Mouse (Mus musculus): ENCODE data around the gene AW549877. TPM values are rescaled to one million over a fixed set of nuclear protein-coding genes. Genes with fewer than 3 reads are reported as not detected.
A peak's percentile ranks its signal among the peaks of the same experiment; 100 is the strongest.

AW549877 gene
- polyA plus RNA-seq, 1 experiment from 2014 or later = 22.7 TPM

- Histone ChIP-seq H3K4me1 (ENCODE audit: control insufficient read depth, insufficient read depth, low read length) (no peaks in the 10 kb centered on the region), H3K4me3 (ENCODE audit: low read length) (no peak overlapping the region), H3K4me2 (ENCODE audit: low read depth, low read length) (no peak overlapping the region), H3K9ac (ENCODE audit: low read length) (no peak overlapping the region), H3K36me3 (ENCODE audit: control insufficient read depth, insufficient read depth) (peaks cover 11% of the 10 kb centered on the region; the same call in 1 of the 2 replicates), H3K27me3 (ENCODE audit: control insufficient read depth, insufficient read depth, low read length) (no peaks in the 10 kb centered on the region), H3K9me3 (replicated peaks; ENCODE audit: control insufficient read depth, low read length) (no peaks in the 10 kb centered on the region), H3K27ac (ENCODE audit: low read length) (no peak overlapping the region)
- WGBS = 80% methylated on average over 14 of the region's 14 CpGs
- no peak for ATAC-seq (replicated peaks; ENCODE audit: extremely low read depth, insufficient read depth, low FRiP score)
Observed at GRCm38 (mm10) chr15:3969743-3970142, 25.8 kb downstream of the AW549877 start.

DNA sequence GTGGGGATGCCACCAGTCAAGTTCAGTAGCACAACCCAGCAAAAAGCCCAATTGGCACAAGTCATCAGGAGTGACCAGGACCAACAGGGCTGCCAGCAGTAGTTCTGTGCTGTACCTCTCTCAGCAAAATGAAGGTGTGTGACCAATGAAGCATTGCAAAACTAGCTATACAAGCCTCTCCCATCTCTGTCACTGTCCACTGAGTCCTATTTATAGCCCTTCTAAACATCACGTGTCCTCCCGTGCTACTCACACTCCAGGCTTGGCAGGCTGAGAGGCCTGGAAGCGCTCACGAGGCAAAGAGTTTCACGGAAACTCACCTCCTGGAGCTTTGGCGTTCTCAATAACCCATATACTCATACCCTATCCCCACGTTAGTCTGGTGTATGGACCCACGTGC, 33.3 kb downstream of the AW549877 start:
- 41% methylated on average over 8 of the region's 8 CpGs for WGBS
- H3K27me3 ChIP-seq (ENCODE audit: control insufficient read depth, insufficient read depth, low read length) = no peaks in the 10 kb centered on the region
- peak; percentile 94 for ATAC-seq (replicated peaks; ENCODE audit: extremely low read depth, insufficient read depth, low FRiP score)
- no peak overlapping the region for H3K4me2 ChIP-seq (ENCODE audit: low read depth, low read length)
- H3K9ac ChIP-seq (ENCODE audit: low read length) = no peak overlapping the region
- H3K9me3 ChIP-seq (replicated peaks; ENCODE audit: control insufficient read depth, low read length) = no peaks in the 10 kb centered on the region
- H3K4me3 ChIP-seq (ENCODE audit: low read length) = no peak overlapping the region
- peak overlapping the region; percentile 8 for H3K27ac ChIP-seq (ENCODE audit: low read length)
- no peaks in the 10 kb centered on the region for H3K4me1 ChIP-seq (ENCODE audit: control insufficient read depth, insufficient read depth, low read length)
- 0 out of 2 replicates have a peak, but pooled peaks cover 2% of the 10 kb centered on the region for H3K36me3 ChIP-seq (ENCODE audit: control insufficient read depth, insufficient read depth)

DNA sequence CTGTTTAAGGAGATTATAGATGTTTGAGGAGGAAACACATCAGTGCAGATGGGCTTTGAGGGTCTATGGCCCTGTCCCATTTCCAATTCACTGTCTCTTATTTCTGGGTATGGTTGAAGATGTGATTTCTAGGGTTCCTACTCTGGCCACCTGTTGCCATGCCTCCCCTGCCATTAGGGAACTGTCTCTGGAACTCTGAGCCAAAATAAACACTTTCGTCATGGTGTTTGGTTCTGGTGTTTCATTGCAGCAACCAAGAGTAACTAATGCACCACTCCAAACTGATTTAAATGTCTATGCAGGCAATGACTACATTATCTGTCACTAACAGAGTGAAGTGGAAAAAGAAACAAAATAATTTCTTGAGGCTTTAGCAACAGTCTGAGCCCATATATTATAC, 35.5 kb downstream of the AW549877 start:
- H3K27ac ChIP-seq (ENCODE audit: low read length) = no peak overlapping the region
- H3K4me3 ChIP-seq (ENCODE audit: low read length) = no peak overlapping the region
- H3K9ac ChIP-seq (ENCODE audit: low read length) = no peak overlapping the region
- no peak overlapping the region for H3K4me2 ChIP-seq (ENCODE audit: low read depth, low read length)
- no peaks in the 10 kb centered on the region for H3K9me3 ChIP-seq (replicated peaks; ENCODE audit: control insufficient read depth, low read length)
- H3K4me1 ChIP-seq (ENCODE audit: control insufficient read depth, insufficient read depth, low read length) = no peaks in the 10 kb centered on the region
- ATAC-seq (replicated peaks; ENCODE audit: extremely low read depth, insufficient read depth, low FRiP score) = no peak
- H3K27me3 ChIP-seq (ENCODE audit: control insufficient read depth, insufficient read depth, low read length) = no peaks in the 10 kb centered on the region
- no peaks in the 10 kb centered on the region for H3K36me3 ChIP-seq (ENCODE audit: control insufficient read depth, insufficient read depth)
- 70% methylated on average over 1 of the region's 1 CpGs for WGBS

- no peaks in the 10 kb centered on the region for H3K27me3 ChIP-seq (ENCODE audit: control insufficient read depth, insufficient read depth, low read length)
- H3K4me1 ChIP-seq (ENCODE audit: control insufficient read depth, insufficient read depth, low read length) = no peaks in the 10 kb centered on the region
- no peak for ATAC-seq (replicated peaks; ENCODE audit: extremely low read depth, insufficient read depth, low FRiP score)
- no peak overlapping the region for H3K4me2 ChIP-seq (ENCODE audit: low read depth, low read length)
- H3K9ac ChIP-seq (ENCODE audit: low read length) = no peak overlapping the region
- H3K36me3 ChIP-seq (ENCODE audit: control insufficient read depth, insufficient read depth) = no peaks in the 10 kb centered on the region
- 29% methylated on average over 4 of the region's 4 CpGs for WGBS
- H3K4me3 ChIP-seq (ENCODE audit: low read length) = no peak overlapping the region
- H3K9me3 ChIP-seq (replicated peaks; ENCODE audit: control insufficient read depth, low read length) = 0 out of 2 replicates have a peak, but pooled peaks cover 2% of the 10 kb centered on the region
- H3K27ac ChIP-seq (ENCODE audit: low read length) = no peak overlapping the region
Observed at GRCm38 (mm10) chr15:3957982-3958381, 37.6 kb downstream of the AW549877 start.

DNA sequence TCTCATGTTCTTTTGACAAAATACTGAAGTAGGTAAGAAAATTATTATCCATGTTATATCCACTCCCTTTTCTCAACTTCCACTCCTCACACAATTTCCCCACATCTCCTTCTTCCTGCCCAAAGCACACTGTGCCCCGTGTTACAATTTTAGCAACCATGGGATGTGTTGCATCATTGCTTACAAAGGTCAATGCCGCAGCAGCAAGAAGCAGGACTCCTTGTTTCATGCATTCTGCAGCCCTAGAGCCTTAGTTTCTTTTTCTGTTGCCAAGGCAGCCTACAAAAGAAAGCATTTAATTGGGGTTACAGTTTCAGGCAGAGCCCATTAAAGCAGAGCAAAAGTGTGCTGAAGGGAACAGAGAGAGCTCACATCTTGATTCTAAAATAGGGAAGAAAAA, 40.6 kb downstream of the AW549877 start:
- 74% methylated on average over 2 of the region's 2 CpGs for WGBS
- 0 out of 2 replicates have a peak, but pooled peaks cover 2% of the 10 kb centered on the region for H3K9me3 ChIP-seq (replicated peaks; ENCODE audit: control insufficient read depth, low read length)
- no peak overlapping the region for H3K27ac ChIP-seq (ENCODE audit: low read length)
- no peaks in the 10 kb centered on the region for H3K27me3 ChIP-seq (ENCODE audit: control insufficient read depth, insufficient read depth, low read length)
- H3K4me1 ChIP-seq (ENCODE audit: control insufficient read depth, insufficient read depth, low read length) = no peaks in the 10 kb centered on the region
- H3K4me3 ChIP-seq (ENCODE audit: low read length) = no peak overlapping the region
- no peaks in the 10 kb centered on the region for H3K36me3 ChIP-seq (ENCODE audit: control insufficient read depth, insufficient read depth)
- H3K9ac ChIP-seq (ENCODE audit: low read length) = no peak overlapping the region
- no peak overlapping the region for H3K4me2 ChIP-seq (ENCODE audit: low read depth, low read length)
- ATAC-seq (replicated peaks; ENCODE audit: extremely low read depth, insufficient read depth, low FRiP score) = no peak

- Histone ChIP-seq H3K9me3 (replicated peaks; ENCODE audit: control insufficient read depth, low read length) (no peaks in the 10 kb centered on the region), H3K4me1 (ENCODE audit: control insufficient read depth, insufficient read depth, low read length) (no peaks in the 10 kb centered on the region), H3K27me3 (ENCODE audit: control insufficient read depth, insufficient read depth, low read length) (no peaks in the 10 kb centered on the region), H3K4me2 (ENCODE audit: low read depth, low read length) (no peak overlapping the region), H3K4me3 (ENCODE audit: low read length) (no peak overlapping the region), H3K27ac (ENCODE audit: low read length) (no peak overlapping the region), H3K36me3 (ENCODE audit: control insufficient read depth, insufficient read depth) (no peaks in the 10 kb centered on the region), H3K9ac (ENCODE audit: low read length) (no peak overlapping the region)
- no peak for ATAC-seq (replicated peaks; ENCODE audit: extremely low read depth, insufficient read depth, low FRiP score)
- WGBS = 84% methylated on average over 2 of the region's 2 CpGs
Observed at GRCm38 (mm10) chr15:3938132-3938531, 57.4 kb downstream of the AW549877 start.

- no peak for ATAC-seq (replicated peaks; ENCODE audit: extremely low read depth, insufficient read depth, low FRiP score)
- Histone ChIP-seq H3K9ac (ENCODE audit: low read length) (no peak overlapping the region), H3K4me2 (ENCODE audit: low read depth, low read length) (no peak overlapping the region), H3K4me1 (ENCODE audit: control insufficient read depth, insufficient read depth, low read length) (no peaks in the 10 kb centered on the region), H3K27ac (ENCODE audit: low read length) (no peak overlapping the region), H3K27me3 (ENCODE audit: control insufficient read depth, insufficient read depth, low read length) (no peaks in the 10 kb centered on the region), H3K4me3 (ENCODE audit: low read length) (no peak overlapping the region), H3K36me3 (ENCODE audit: control insufficient read depth, insufficient read depth) (no peaks in the 10 kb centered on the region), H3K9me3 (replicated peaks; ENCODE audit: control insufficient read depth, low read length) (no peaks in the 10 kb centered on the region)
- WGBS = 76% methylated on average over 3 of the region's 3 CpGs
Observed at GRCm38 (mm10) chr15:3936056-3936455, 59.5 kb downstream of the AW549877 start.

- H3K4me2 ChIP-seq (ENCODE audit: low read depth, low read length) = no peak overlapping the region
- no peak overlapping the region for H3K9ac ChIP-seq (ENCODE audit: low read length)
- no peak for ATAC-seq (replicated peaks; ENCODE audit: extremely low read depth, insufficient read depth, low FRiP score)
- WGBS = 81% methylated on average over 4 of the region's 4 CpGs
- no peaks in the 10 kb centered on the region for H3K9me3 ChIP-seq (replicated peaks; ENCODE audit: control insufficient read depth, low read length)
- H3K4me3 ChIP-seq (ENCODE audit: low read length) = no peak overlapping the region
- H3K27me3 ChIP-seq (ENCODE audit: control insufficient read depth, insufficient read depth, low read length) = no peaks in the 10 kb centered on the region
- H3K27ac ChIP-seq (ENCODE audit: low read length) = no peak overlapping the region
- H3K4me1 ChIP-seq (ENCODE audit: control insufficient read depth, insufficient read depth, low read length) = no peaks in the 10 kb centered on the region
- H3K36me3 ChIP-seq (ENCODE audit: control insufficient read depth, insufficient read depth) = no peaks in the 10 kb centered on the region
Observed at GRCm38 (mm10) chr15:3933466-3933865, 62.1 kb downstream of the AW549877 start.
